Mouse (Mus musculus) MEL (cell line): ENCODE results near the gene Xkr8.
A peak's percentile ranks its signal among the peaks of the same experiment; 100 is the strongest.

Source experiments
- CHD2 ChIP-seq: IDR thresholded peaks from 2 replicates; pipeline ENCODE4 v1.6.1; 2011; ENCODE audit warnings: low read length, improper control_type of control experiment
- CTCF ChIP-seq, 3 experiments: IDR thresholded peaks in 2 of 3; conservative IDR thresholded peaks in 1 of 3; 2 replicates each; pipeline ENCODE4 v1.5.1; 2011 to 2012; ENCODE audit warnings: low read length in 3 of 3, low read depth in 2 of 3, mild to moderate bottlenecking in 2 of 3, improper control_type of control experiment in 1 of 3, inconsistent platforms in 1 of 3, mixed read lengths in 1 of 3, moderate library complexity in 1 of 3; ENCODE audit not compliant: control insufficient read depth in 1 of 3, insufficient read depth in 1 of 3, poor library complexity in 1 of 3, severe bottlenecking in 1 of 3
- EP300 ChIP-seq, 2 experiments: IDR thresholded peaks; 2 replicates each; pipeline ENCODE4 v1.6.1; 2011; ENCODE audit warnings: improper control_type of control experiment in 2 of 2, low read length in 2 of 2, low read depth in 1 of 2, mild to moderate bottlenecking in 1 of 2
- NELFE ChIP-seq: IDR thresholded peaks from 2 replicates; pipeline ENCODE4 v1.6.1; 2011; ENCODE audit warnings: low read depth, low read length, improper control_type of control experiment
- POLR2A ChIP-seq, 2 experiments: IDR thresholded peaks; 2 replicates each; pipeline ENCODE4 v1.6.1; 2011 to 2012; ENCODE audit warnings: low read length in 2 of 2, mild to moderate bottlenecking in 2 of 2, control low read depth in 1 of 2, improper control_type of control experiment in 1 of 2, low read depth in 1 of 2, moderate library complexity in 1 of 2; ENCODE audit not compliant: control insufficient read depth in 1 of 2, insufficient read depth in 1 of 2, poor library complexity in 1 of 2
- SMC3 ChIP-seq: IDR thresholded peaks from 2 replicates; pipeline ENCODE4 v1.6.1; 2011; ENCODE audit warnings: low read depth, low read length, improper control_type of control experiment
- TAL1 ChIP-seq: IDR thresholded peaks from 2 replicates; pipeline ENCODE4 v1.6.1; 2012; ENCODE audit warnings: mild to moderate bottlenecking, inconsistent platforms, low read length, moderate library complexity, mixed read lengths
- TCF12 ChIP-seq: IDR thresholded peaks from 2 replicates; pipeline ENCODE4 v1.6.1; 2014; ENCODE audit warnings: low read depth, mild to moderate bottlenecking, inconsistent platforms, low read length, improper control_type of control experiment, moderate library complexity
- ZKSCAN1 ChIP-seq: IDR thresholded peaks from 2 replicates; pipeline ENCODE4 v1.6.1; 2012; ENCODE audit warnings: low read depth, mild to moderate bottlenecking, inconsistent platforms, low read length, improper control_type of control experiment, moderate library complexity

DNA sequence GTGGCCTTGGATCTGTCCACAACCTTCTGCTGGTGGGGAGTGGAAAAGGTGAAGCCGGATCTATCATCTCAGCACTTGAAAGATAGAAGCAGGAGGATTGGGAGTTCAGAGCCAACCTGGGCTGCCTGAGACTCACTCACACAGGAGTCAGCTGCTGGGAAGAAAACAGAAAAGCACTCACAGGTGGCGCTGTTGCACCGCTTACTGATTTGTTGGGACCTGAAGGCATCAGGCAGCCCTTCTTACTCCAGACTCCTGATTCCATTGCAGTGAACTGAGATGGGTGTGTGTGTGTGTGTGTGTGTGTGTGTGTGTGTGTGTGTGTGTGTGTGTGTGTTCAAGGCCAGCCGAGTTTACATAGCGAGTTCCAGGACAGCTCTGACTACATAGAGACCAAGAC, 44.4 kb upstream of the Xkr8 start:
- TF ChIP-seq CTCF (IDR thresholded peaks at IDR 0.05 in 2 of 3, conservative IDR thresholded peaks at IDR 0.05 in 1 of 3; ENCODE audit: control insufficient read depth in 1 of 3, insufficient read depth in 1 of 3, low read depth in 2 of 3, low read length in 3 of 3, poor library complexity in 1 of 3, severe bottlenecking in 1 of 3) (peak; percentile 56 to 82 (median 70)), POLR2A (IDR thresholded peaks at IDR 0.05; ENCODE audit: control insufficient read depth in 1 of 2, insufficient read depth in 1 of 2, low read depth in 1 of 2, low read length in 2 of 2, poor library complexity in 1 of 2) (no peak), ZKSCAN1 (no peak), TCF12 (no peak), TAL1 (no peak), SMC3 (peak; percentile 82), NELFE (no peak), CHD2 (no peak), EP300 (IDR thresholded peaks at IDR 0.05; ENCODE audit: low read depth in 1 of 2, low read length in 2 of 2) (no peak)
